Mouse (Mus musculus) liver, adult 2 months (tissue): ENCODE measurements around the gene Vpreb3.

Experiments used
- CTCF ChIP-seq: fragments of 200-500 bp; IDR thresholded peaks from 2 replicates; pipeline ENCODE4 v1.5.1; 2011; ENCODE audit warnings: low read depth, low read length, control low read depth
- POLR2A ChIP-seq: fragments of 200-500 bp; IDR thresholded peaks from 2 replicates; pipeline ENCODE4 v1.6.1; 2011; ENCODE audit warnings: low read length, control low read depth; ENCODE audit not compliant: insufficient read depth; ENCODE audit errors: extremely low read depth

GRCm38 (mm10) chr10:75932891-75933290, 10.0 kb upstream of the Vpreb3 start, which contains the start of gene Chchd10:
- TF ChIP-seq POLR2A = no peak
- TF ChIP-seq CTCF = no peak
